Mouse (Mus musculus): Measurements from ENCODE around the gene Hist1h1b.
"Not testable (repeated sequence)": the region's sequence is repeated elsewhere in the genome, so short reads cannot be mapped to it uniquely, and the experiment has no call there.

Hist1h1b gene

GRCm38 (mm10) chr13:21779767-21780731, at the start of gene Hist1h1b:
Gene Hist1h1b (minus strand): TSS chr13:21780625.
- peak; percentile 20 for DNase-seq (ENCODE audit: low spot score)

DNA sequence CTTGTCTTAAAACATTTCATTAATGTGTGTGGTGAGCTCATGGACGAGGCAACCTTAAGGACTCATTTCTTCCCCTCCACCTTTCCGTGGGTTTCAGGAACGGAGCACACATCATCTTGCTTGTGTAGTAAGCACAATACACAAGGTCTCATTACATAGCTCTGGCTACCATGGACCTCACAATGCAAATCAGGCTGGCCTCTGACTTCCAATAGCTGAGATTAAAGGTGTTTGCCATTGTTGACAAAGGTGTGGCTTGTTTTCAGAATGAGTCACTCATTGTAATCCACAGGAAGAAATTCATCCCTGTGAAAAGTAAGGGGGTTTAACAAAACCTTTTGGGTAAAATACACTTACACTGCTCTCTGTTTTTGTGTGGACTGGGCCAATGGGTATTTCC, 48.1 kb upstream of the Hist1h1b start:
- no peak for DNase-seq (ENCODE audit: low spot score)

GRCm38 (mm10) chr13:21820082-21820890, 39.9 kb upstream of the Hist1h1b start:
- DNase-seq (ENCODE audit: low spot score) = not testable (repeated sequence)

- not testable (repeated sequence) for DNase-seq (ENCODE audit: low spot score)
Measured at GRCm38 (mm10) chr13:21812092-21812491, 31.7 kb upstream of the Hist1h1b start.

DNA sequence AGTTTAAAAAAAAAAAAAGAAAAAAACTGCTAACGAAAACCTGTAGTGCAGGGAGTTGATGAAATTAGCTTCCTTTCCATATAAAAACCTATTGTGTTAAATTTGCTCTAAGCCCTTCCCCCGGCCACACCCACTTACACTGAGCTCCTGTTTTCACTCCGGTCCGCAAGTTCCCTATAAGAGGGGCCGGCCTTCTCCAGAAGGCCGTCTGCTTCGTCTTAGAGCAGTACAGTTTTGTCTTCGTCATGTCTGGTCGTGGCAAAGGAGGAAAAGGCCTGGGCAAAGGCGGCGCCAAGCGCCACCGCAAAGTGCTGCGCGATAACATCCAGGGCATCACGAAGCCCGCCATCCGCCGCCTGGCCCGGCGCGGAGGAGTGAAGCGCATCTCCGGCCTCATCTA, 31.1 kb upstream of the Hist1h1b start, which contains the start of gene Hist1h4m:
Hist1h4m (plus strand) TSS at position 208 of the 400 bp plus-strand sequence.
- peak; percentile 54 for DNase-seq (ENCODE audit: low spot score)

DNA sequence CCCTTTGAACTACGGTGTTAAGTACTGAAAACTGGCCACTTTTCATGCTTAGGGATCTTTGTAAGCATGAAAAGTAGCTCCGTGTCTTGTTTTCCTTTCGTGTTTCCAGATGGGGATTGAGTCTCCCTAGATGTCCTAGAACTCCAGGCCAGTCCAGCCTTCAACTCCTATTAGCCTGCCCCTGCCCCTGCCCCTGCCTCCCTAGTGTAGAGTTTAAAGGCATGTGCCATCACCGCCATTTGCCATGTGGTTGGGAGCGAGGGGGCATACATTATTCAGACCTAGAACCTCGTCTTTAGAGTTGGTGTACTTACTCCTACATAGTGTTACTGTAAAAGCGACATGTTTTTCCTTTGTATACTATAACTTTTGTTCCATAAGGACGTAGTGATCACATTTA, 30.6 kb upstream of the Hist1h1b start:
- not testable (repeated sequence) for DNase-seq (ENCODE audit: low spot score)

DNA sequence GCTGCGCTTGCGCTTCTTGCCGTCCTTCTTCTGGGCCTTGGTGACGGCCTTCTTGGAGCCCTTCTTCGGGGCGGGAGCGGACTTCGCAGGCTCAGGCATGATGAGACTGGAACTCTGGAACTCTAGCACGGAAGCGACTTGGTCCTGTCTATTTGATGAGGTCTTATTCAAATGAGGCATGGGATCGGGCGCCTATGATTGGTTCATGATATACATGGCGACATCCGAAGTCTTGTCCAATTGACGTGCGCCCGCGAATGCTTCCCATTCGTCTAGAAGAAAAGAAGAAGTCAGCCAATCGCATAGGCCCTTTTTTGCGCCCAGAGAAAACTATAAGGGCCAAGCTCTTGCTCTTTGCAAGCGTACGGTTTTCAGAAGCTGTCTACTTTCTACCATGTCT, 29.6 kb upstream of the Hist1h1b start, which contains the start of the genes Hist1h2bq and Hist1h2ao:
Hist1h2bq (minus strand) TSS at position 125 of the 400 bp plus-strand sequence.
Hist1h2ao (plus strand) TSS at position 393 of the 400 bp plus-strand sequence.
- not testable (repeated sequence) for DNase-seq (ENCODE audit: low spot score)

DNA sequence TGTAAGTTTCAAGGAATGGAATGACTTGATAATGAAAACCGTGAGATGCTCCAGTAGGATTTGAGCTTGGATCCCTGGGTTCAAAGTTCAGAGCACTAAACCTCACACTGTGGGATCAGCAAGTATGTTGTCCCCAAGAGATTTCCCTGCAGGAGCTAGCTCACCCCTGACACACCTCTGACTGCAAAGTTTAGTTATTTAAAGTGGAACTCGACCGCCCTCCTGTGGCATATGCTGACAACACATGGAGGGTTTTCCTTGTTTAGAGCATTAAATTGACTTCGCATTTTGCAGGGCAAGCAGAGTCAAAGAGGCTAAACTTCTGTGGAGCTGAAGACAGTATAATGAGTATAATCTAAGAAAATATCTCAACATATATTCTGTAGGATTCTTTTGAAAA, 22.6 kb upstream of the Hist1h1b start:
- not testable (repeated sequence) for DNase-seq (ENCODE audit: low spot score)

GRCm38 (mm10) chr13:21797163-21797562, 16.7 kb upstream of the Hist1h1b start:
- not testable (repeated sequence) for DNase-seq (ENCODE audit: low spot score)

- DNase-seq (ENCODE audit: low spot score) = no peak
Measured at GRCm38 (mm10) chr13:21795584-21795983, 15.2 kb upstream of the Hist1h1b start.

GRCm38 (mm10) chr13:21790601-21791283, 10.3 kb upstream of the Hist1h1b start:
- DNase-seq (ENCODE audit: low spot score) = no peak

DNA sequence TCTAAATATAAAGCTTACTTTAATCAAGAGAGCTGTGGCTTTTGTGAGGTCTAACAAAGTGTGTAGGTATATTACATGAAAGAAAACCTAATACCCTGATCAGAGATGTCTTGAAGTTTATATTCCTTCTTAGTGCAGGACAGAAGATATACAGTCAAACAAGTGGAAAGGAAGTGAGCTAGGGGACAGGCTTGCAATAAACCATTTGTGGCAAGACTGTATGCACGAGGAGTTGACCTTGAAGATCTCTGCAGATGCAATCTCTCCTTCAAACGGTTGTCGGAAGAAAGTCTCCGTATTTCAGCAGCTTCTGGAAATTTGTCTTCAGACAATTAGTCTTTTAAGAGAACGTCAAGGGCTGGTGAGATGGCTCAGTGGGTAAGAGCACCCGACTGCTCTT, 9.5 kb upstream of the Hist1h1b start:
- no peak for DNase-seq (ENCODE audit: low spot score)

GRCm38 (mm10) chr13:21787760-21788593, 7.6 kb upstream of the Hist1h1b start:
- no peak for DNase-seq (ENCODE audit: low spot score)

GRCm38 (mm10) chr13:21786899-21787629, 6.6 kb upstream of the Hist1h1b start, which contains the start of the genes Hist1h2an and Hist1h2bp:
Gene Hist1h2an (minus strand): TSS chr13:21787218.
Gene Hist1h2bp (plus strand): TSS chr13:21787461.
- peak; percentile 85 for DNase-seq (ENCODE audit: low spot score)

- no peak for DNase-seq (ENCODE audit: low spot score)
Measured at GRCm38 (mm10) chr13:21786189-21786898, 5.9 kb upstream of the Hist1h1b start.

DNA sequence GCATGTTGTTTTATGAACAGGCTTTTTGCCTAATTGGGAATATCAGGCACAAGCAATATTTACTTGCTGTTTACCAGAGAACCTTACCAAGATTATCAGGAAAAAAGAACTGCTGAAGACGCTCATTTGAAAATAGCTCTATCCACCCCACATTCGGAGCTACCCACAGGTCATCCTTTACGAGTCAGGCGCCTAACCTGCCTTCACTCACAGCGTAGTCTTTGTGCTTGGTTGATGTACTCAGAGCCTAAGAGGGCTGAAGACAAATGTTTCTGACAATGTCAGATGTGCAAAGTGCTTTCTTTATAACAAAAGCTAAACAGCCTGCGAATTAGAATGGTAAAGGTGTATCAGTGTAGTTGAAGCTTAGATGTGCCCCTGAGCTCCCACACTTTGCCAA, 3.9 kb upstream of the Hist1h1b start:
- no peak for DNase-seq (ENCODE audit: low spot score)

DNA sequence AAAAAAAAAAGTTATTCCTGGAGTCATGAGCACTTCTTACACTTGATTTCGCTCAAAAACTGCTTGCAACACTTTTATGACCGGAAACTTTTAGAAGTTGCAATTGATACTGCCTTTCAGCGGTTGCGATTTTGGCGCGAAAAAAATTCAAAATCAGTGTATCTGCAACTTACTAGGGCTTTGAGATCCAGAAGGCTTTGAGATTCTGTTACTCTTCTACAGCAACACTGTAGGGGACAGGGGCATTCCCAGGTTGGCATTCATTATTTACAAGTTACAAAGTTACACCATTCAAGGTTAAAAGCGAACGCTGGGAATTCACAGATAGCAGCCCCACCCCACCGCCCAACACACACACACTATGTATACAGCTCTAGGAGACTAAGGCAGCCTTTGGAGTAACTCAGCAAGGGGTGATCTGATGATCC, 3.3 kb upstream of the Hist1h1b start:
- DNase-seq (ENCODE audit: low spot score) = peak; percentile 50

GRCm38 (mm10) chr13:21783255-21783617, 2.8 kb upstream of the Hist1h1b start, which contains the start of gene Hist1h3i:
Gene Hist1h3i (minus strand): TSS chr13:21783370.
- DNase-seq (ENCODE audit: low spot score) = peak; percentile 69

All from T-cell, adult 2 months (primary cell).